Mouse (Mus musculus): ENCODE measurements around the gene Uhrf1bp1l. TPM values are rescaled to one million over a fixed set of nuclear protein-coding genes. Genes with fewer than 3 reads are reported as not detected.

Uhrf1bp1l gene
- polyA plus RNA-seq, 1 experiment from 2014 or later, result 34.9 TPM

DNA sequence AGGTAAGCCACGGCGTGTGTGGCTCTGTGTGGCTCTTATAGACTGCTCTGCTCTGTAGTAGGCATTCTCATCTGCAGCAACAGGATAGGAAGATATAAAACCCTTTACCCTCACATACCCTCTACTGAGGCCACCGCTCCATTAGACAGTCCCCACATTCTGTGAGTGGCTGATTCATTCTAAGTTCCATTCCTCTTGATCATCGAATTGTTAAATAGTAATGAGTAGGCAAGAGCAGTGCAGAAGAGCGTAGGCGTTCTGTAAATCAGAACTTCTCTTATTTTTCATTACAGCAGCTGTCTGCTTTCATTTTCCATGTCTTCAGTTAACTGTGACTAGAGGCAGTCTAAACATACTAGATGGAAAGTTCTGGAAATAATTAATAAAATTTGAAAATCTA, 31.2 kb downstream of the Uhrf1bp1l start:
- no peak for ATAC-seq (replicated peaks; ENCODE audit: low FRiP score)
- H3K36me3 ChIP-seq, result peaks cover 31% of the 10 kb centered on the region
- no peak overlapping the region for H3K9ac ChIP-seq
- no peak overlapping the region for H3K4me3 ChIP-seq (replicated peaks)
- H3K27me3 ChIP-seq, result no peaks in the 10 kb centered on the region
- no peaks in the 10 kb centered on the region for H3K4me1 ChIP-seq
- no peak overlapping the region for H3K27ac ChIP-seq
- no peak overlapping the region for H3K4me2 ChIP-seq
- no peaks in the 10 kb centered on the region for H3K9me3 ChIP-seq (replicated peaks)
- WGBS, result 89% methylated on average over 6 of the region's 6 CpGs

DNA sequence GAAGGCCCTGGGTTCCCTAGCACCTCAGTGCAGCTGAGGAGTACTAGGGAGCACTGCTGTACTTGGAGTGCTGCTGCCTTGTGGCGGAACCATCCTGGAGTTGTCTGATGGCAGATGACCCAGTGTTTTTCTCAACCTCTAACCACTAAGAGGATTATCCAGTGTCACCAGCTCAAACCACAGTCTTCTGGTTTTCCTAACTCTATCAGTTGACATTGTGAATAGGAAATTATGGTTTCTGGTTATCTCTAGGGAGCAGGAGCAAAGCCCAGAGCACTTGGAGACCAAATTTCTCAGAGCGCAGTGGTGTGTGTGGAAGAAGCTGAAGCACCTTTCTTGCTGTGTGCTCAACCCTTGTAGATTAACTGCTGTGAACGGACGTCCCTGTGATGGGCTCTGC, 47.1 kb downstream of the Uhrf1bp1l start:
- Histone ChIP-seq H3K4me1 (no peaks in the 10 kb centered on the region), H3K36me3 (peaks cover 40% of the 10 kb centered on the region), H3K27me3 (no peaks in the 10 kb centered on the region), H3K27ac (no peak overlapping the region), H3K4me3 (replicated peaks) (no peak overlapping the region), H3K4me2 (no peak overlapping the region), H3K9ac (no peak overlapping the region), H3K9me3 (replicated peaks) (no peaks in the 10 kb centered on the region)
- ATAC-seq (replicated peaks; ENCODE audit: low FRiP score), result no peak
- 91% methylated on average over 4 of the region's 4 CpGs for WGBS

DNA sequence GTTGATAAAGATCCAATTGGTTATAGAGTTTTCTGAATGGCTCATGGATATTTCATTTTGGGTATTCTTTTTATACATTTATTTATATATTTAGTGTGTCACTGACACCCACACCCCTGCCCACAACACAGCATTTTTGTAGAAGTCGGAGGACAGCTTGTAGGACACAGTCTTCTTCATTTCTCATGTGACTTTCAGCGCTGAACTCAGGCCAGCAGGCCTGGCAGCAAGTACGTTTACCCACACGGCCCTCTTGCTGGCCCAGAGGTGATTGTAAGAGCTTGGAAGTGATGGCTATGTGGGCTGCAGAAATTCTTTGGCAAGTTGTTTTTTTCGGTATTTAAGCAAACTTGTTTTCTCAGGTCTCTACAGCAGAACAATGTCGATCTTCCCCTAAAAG, 49.3 kb downstream of the Uhrf1bp1l start:
- Histone ChIP-seq H3K9me3 (replicated peaks) (no peaks in the 10 kb centered on the region), H3K9ac (no peak overlapping the region), H3K4me3 (replicated peaks) (no peak overlapping the region), H3K36me3 (peaks cover 27% of the 10 kb centered on the region), H3K27ac (no peak overlapping the region), H3K27me3 (no peaks in the 10 kb centered on the region), H3K4me1 (no peaks in the 10 kb centered on the region), H3K4me2 (no peak overlapping the region)
- 82% methylated on average over 6 of the region's 6 CpGs for WGBS
- no peak for ATAC-seq (replicated peaks; ENCODE audit: low FRiP score)

DNA sequence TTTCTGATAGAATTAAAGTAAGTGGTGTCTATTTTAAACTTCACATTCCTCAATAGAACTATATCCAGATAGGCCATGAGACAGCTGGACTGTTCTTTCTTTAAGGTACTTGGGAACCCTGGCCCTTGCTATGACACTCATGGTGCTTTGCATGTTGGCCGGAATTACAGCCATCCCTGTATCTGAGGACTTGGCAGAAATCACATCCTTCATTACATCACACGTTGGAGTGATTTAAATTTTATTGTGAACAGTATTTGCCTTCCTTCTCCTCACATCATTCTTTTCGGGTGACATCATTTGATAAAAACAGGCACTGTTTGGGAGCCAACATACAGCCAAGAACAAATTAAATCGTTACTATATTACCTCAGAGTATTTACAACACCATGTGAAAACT, 74.4 kb downstream of the Uhrf1bp1l start:
- Histone ChIP-seq H3K27ac (no peak overlapping the region), H3K36me3 (peaks cover 42% of the 10 kb centered on the region), H3K9ac (no peak overlapping the region), H3K27me3 (no peaks in the 10 kb centered on the region), H3K9me3 (replicated peaks) (no peaks in the 10 kb centered on the region), H3K4me2 (no peak overlapping the region), H3K4me1 (no peaks in the 10 kb centered on the region), H3K4me3 (replicated peaks) (no peak overlapping the region)
- ATAC-seq (replicated peaks; ENCODE audit: low FRiP score), result no peak
- WGBS, result 83% methylated on average over 4 of the region's 4 CpGs

DNA sequence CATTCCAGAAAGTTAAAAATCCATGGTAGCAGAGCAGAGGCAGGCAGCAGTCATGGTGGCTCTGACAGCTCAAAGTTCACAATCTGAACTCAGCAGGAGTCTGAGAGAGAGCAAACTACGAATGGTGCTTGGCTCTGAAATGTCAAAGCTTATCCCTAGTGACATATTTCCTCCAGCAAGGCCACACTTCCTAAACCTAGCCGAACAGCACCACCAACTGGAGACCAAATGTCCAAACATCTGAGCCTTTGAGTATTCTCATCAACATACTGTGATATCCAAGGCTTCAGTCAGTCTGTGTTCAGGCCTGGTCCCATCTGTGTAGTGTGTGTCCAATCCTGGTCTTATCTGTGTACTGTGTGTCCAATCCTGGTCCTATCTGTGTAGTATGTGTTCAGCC, 79.1 kb downstream of the Uhrf1bp1l start:
- Histone ChIP-seq H3K9me3 (replicated peaks) (no peaks in the 10 kb centered on the region), H3K27me3 (no peaks in the 10 kb centered on the region), H3K4me2 (no peak overlapping the region), H3K4me3 (replicated peaks) (no peak overlapping the region), H3K27ac (no peak overlapping the region), H3K9ac (no peak overlapping the region), H3K4me1 (no peaks in the 10 kb centered on the region), H3K36me3 (peaks cover 10% of the 10 kb centered on the region; the same call in 1 of the 2 replicates)
- WGBS, result 43% methylated on average over 2 of the region's 2 CpGs
- peak; percentile 76; the same call in 1 of the 2 replicates for ATAC-seq (replicated peaks; ENCODE audit: low FRiP score)

DNA sequence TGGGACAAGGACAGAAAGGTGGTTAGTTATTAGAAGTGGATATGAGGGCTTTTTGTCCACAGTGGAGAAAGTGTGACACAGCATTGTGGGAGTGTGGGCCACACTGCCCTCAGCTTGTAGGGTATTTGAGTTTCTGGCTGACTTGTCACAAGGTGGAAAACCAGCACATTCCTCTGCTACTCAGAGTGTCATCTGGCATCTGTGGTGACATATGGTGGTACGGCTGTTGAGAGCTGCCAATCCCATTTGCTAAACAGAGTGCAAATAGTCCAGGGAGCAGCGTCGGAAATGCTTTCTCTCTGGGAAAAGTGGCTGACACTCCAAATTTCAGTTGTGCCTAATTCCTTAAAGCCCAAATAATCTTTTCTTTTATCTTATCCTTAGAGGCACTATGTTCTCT, 82.1 kb downstream of the Uhrf1bp1l start:
- no peak for ATAC-seq (replicated peaks; ENCODE audit: low FRiP score)
- no peak overlapping the region for H3K9ac ChIP-seq
- peaks cover 2% of the 10 kb centered on the region; the same call in 1 of the 2 replicates for H3K36me3 ChIP-seq
- no peak overlapping the region for H3K27ac ChIP-seq
- no peaks in the 10 kb centered on the region for H3K27me3 ChIP-seq
- H3K9me3 ChIP-seq (replicated peaks), result no peaks in the 10 kb centered on the region
- H3K4me3 ChIP-seq (replicated peaks), result no peak overlapping the region
- no peaks in the 10 kb centered on the region for H3K4me1 ChIP-seq
- no peak overlapping the region for H3K4me2 ChIP-seq
- 44% methylated on average over 3 of the region's 3 CpGs for WGBS

DNA sequence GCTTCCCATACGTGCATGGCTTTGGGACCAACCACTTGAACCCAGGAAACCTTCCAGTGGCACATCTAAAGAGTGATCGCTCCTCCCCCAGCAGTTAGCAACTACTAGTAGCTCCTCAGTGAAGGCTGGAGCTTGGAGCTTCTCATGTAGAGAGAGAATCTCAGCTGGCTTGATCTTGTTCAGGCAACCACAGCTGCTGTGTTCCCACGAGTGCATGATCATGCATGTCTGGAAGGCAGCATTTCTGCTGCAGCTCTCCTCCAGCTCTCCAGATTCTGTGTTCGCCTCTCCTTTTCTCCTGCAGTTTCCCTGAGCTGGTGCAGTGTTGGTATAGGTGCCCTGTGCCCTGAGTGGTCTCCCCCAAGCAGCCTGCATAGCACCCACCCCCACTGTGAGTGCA, 87.5 kb downstream of the Uhrf1bp1l start:
- Histone ChIP-seq H3K27ac (no peak overlapping the region), H3K27me3 (no peaks in the 10 kb centered on the region), H3K9ac (no peak overlapping the region), H3K4me2 (no peak overlapping the region), H3K4me1 (no peaks in the 10 kb centered on the region), H3K4me3 (replicated peaks) (no peak overlapping the region), H3K36me3 (no peaks in the 10 kb centered on the region), H3K9me3 (replicated peaks) (no peaks in the 10 kb centered on the region)
- 74% methylated on average over 4 of the region's 4 CpGs for WGBS
- ATAC-seq (replicated peaks; ENCODE audit: low FRiP score), result no peak

DNA sequence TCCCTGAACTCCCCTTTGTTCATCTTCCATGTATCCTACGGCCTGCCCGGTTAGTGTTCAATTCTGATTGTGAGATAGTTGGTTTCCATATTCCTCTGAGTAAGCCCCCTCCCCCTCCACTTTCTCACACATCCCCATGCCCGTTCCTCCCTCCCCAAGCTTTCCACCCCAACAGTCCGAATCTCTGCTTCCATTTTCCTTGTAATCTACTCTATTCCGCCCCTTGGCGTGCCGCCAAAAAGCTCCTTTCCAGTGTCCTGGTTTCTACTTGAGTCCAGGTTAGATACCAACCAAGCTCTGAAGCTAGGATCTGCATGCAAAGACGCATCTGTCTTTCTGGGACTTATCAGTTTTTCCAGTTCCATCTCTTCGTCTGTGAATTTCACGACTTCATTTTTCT, 88.4 kb downstream of the Uhrf1bp1l start:
- Histone ChIP-seq H3K4me2 (no peak overlapping the region), H3K9me3 (replicated peaks) (no peaks in the 10 kb centered on the region), H3K9ac (no peak overlapping the region), H3K4me3 (replicated peaks) (no peak overlapping the region), H3K4me1 (no peaks in the 10 kb centered on the region), H3K36me3 (no peaks in the 10 kb centered on the region), H3K27ac (no peak overlapping the region), H3K27me3 (no peaks in the 10 kb centered on the region)
- WGBS, result 90% methylated on average over 10 of the region's 10 CpGs
- no peak for ATAC-seq (replicated peaks; ENCODE audit: low FRiP score)

DNA sequence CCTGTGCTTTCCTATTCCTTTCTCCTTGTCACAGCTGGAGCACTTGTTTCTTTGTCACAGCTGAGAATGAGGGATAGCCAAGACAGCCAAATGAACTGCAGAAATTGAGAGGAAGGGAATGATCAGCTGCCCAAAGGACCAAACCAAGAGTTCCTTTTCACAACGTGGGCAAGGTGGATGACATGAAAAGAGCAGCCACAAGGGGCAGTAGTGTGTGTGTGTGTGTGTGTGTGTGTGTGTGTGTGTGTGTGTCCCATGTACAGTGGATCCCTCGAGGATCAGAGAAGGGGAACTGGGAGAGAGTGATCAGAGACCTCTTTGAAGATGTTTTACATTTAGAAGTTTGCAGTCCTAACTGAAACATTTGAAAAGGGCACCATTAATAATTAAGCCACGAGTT, 92.7 kb downstream of the Uhrf1bp1l start:
- Histone ChIP-seq H3K4me1 (no peaks in the 10 kb centered on the region), H3K27me3 (no peaks in the 10 kb centered on the region), H3K36me3 (no peaks in the 10 kb centered on the region), H3K9me3 (replicated peaks) (no peaks in the 10 kb centered on the region), H3K9ac (no peak overlapping the region), H3K4me2 (no peak overlapping the region), H3K4me3 (replicated peaks) (no peak overlapping the region), H3K27ac (no peak overlapping the region)
- no peak for ATAC-seq (replicated peaks; ENCODE audit: low FRiP score)
- 39% methylated on average over 3 of the region's 3 CpGs for WGBS

DNA sequence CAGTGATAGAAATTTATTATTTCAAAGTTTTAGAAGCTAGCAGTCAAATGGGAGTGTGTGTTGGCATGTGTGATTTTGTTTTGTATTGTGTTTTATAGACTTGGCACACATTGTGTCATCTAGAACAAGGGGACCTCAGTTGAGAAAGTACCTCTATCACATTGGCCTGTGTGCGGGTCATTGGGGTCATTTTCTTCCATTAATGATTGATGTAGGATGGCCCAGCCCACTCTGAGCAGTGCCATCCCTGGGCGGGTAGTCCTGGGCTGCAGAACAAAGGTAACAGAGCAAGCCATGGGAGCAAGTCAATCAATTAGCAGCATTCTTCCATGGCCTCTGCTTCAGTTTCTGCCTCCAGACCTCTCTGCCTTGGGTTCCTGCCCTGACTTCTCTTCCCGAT, 94.0 kb downstream of the Uhrf1bp1l start:
- 86% methylated on average over 3 of the region's 3 CpGs for WGBS
- Histone ChIP-seq H3K9ac (no peak overlapping the region), H3K27me3 (no peaks in the 10 kb centered on the region), H3K27ac (no peak overlapping the region), H3K4me2 (no peak overlapping the region), H3K9me3 (replicated peaks) (no peaks in the 10 kb centered on the region), H3K4me3 (replicated peaks) (no peak overlapping the region), H3K36me3 (no peaks in the 10 kb centered on the region), H3K4me1 (no peaks in the 10 kb centered on the region)
- ATAC-seq (replicated peaks; ENCODE audit: low FRiP score), result 0 out of 2 replicates have a peak, but pooled peaks have one; percentile 25

DNA sequence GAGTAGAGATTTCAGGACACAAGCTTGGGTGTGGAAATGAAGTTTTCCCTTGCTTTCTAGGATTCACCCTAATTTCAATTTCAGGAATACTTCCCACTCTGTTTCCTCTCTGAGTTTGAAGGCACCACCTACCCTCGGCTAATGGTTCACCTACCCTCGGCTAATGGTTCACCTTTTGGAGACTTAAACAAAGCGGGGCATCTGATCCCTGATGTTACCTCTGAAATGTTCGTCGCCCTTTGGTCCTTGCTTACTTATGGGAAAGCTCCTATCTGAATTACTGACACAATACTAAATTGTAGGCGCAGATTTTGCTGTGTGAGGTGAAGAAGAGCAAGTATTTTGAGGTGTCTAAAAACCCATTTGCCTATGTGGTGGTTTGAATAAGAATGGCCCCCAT, 106.2 kb downstream of the Uhrf1bp1l start:
- Histone ChIP-seq H3K4me1 (no peaks in the 10 kb centered on the region), H3K9ac (no peak overlapping the region), H3K27me3 (no peaks in the 10 kb centered on the region), H3K4me3 (replicated peaks) (no peak overlapping the region), H3K4me2 (no peak overlapping the region), H3K27ac (no peak overlapping the region), H3K9me3 (replicated peaks) (no peaks in the 10 kb centered on the region; the same call in none of the 2 replicates), H3K36me3 (no peaks in the 10 kb centered on the region)
- ATAC-seq (replicated peaks; ENCODE audit: low FRiP score), result no peak
- WGBS, result 91% methylated on average over 6 of the region's 6 CpGs

DNA sequence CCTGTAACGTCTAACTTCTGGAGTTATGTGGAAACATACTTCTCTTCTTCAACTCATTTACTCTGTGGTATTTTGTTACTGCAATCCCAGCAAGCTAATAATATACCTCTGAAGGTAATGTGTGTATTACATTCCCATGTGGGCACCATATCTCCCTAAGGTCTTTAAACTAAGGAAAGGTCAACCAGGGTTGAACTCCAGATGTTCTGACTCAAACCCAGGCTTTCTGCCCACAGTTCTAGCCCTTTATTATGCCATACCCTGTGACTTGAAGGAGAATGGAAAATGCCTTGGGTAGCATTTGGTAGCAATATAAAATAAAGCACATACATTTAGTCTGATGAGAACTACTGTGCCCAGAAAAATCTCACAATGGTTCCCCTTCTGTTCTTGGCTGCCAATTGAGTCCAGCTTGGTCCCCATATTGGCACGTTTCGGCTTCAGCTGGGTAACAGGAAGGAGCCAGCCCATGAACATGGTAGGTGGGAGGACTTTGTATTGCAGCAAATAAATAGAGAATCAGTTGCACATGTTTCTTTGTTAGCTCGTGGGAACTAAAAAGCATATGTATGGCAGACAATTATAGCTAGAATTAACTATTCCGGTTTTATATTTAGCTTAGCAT, 110.6 kb downstream of the Uhrf1bp1l start:
- Histone ChIP-seq H3K4me3 (replicated peaks) (no peak overlapping the region), H3K4me2 (no peak overlapping the region), H3K36me3 (no peaks in the 10 kb centered on the region), H3K27ac (no peak overlapping the region), H3K9me3 (replicated peaks) (no peaks in the 10 kb centered on the region), H3K4me1 (no peaks in the 10 kb centered on the region), H3K27me3 (no peaks in the 10 kb centered on the region), H3K9ac (no peak overlapping the region)
- 76% methylated on average over 5 of the region's 5 CpGs for WGBS
- no peak for ATAC-seq (replicated peaks; ENCODE audit: low FRiP score)

DNA sequence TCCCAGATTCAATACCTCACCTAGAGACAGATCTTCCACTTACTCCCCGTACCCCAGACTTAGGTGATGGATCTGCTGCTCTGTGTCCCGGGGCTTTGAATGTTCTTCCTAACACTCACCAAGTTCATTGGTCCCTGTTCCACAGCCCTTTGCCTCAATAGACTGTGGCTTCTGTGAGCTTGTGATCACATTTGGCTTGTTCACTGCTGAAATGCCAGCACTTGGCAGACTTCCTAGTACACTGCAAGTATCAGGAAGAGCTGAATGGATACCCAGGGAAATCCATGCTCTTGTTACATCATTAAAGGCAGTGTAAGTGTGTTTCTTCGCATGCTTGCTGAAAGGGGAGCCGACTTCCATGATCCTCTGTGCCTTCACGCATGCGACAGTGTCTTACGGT, 111.5 kb downstream of the Uhrf1bp1l start:
- Histone ChIP-seq H3K27me3 (no peaks in the 10 kb centered on the region), H3K27ac (no peak overlapping the region), H3K9me3 (replicated peaks) (no peaks in the 10 kb centered on the region), H3K36me3 (no peaks in the 10 kb centered on the region), H3K4me2 (no peak overlapping the region), H3K9ac (no peak overlapping the region), H3K4me1 (no peaks in the 10 kb centered on the region), H3K4me3 (replicated peaks) (no peak overlapping the region)
- 88% methylated on average over 7 of the region's 7 CpGs for WGBS
- ATAC-seq (replicated peaks; ENCODE audit: low FRiP score), result no peak
